Mouse (Mus musculus): ENCODE measurements around the gene Smug1.

- TF ChIP-seq CTCF (IDR thresholded peaks at IDR 0.05): no peak
- no peak for TF ChIP-seq EP300 (IDR thresholded peaks at IDR 0.05)
These were observed 32.4 kb downstream of the Smug1 start for GRCm38 (mm10) chr15:103134277-103135086.

All from lung, postnatal 0 days (tissue).